Mouse (Mus musculus) bone marrow macrophage, adult 2 months (primary cell): ENCODE measurements around the gene Lca5l.

ENCODE experiments used
- CTCF ChIP-seq: IDR thresholded peaks from 2 replicates; pipeline ENCODE4 v1.5.1; 2012; ENCODE audit warnings: low read depth, mild to moderate bottlenecking, low read length, moderate library complexity
- POLR2A ChIP-seq: IDR thresholded peaks from 2 replicates; pipeline ENCODE4 v1.6.1; 2012; ENCODE audit warnings: mild to moderate bottlenecking, low read depth, low read length, borderline replicate concordance

GRCm38 (mm10) chr16:96229044-96229555 lies 37.0 kb upstream of the Lca5l start:
- TF ChIP-seq CTCF (no peak), POLR2A (no peak)
